Mouse (Mus musculus) c-Kit-positive CD71-negative TER-119-negative erythroid progenitor cells, embryonic 14.5 days (primary cell): ENCODE results near the gene Nudt12.
A peak's percentile ranks its signal among the peaks of the same experiment; 100 is the strongest.

Experiments
- DNase-seq: peaks from one replicate; pipeline ENCODE4 v3.0.0-alpha.2; 2013; ENCODE audit warnings: low read depth

Nudt12 gene

GRCm38 (mm10) chr17:59013091-59013459, at the start of gene Nudt12:
TSS of gene Nudt12 (minus strand) at chr17:59013372.
- no peak for DNase-seq

- no peak for DNase-seq
Measured at GRCm38 (mm10) chr17:59053306-59053705, 40.1 kb upstream of the Nudt12 start.

- DNase-seq: peak; percentile 6
Measured at GRCm38 (mm10) chr17:59039754-59040153, 26.6 kb upstream of the Nudt12 start.

- DNase-seq: no peak
Measured at GRCm38 (mm10) chr17:59033445-59033844, 20.3 kb upstream of the Nudt12 start.

- DNase-seq: no peak
Measured at GRCm38 (mm10) chr17:59026336-59026735, 13.2 kb upstream of the Nudt12 start.

- no peak for DNase-seq
Measured at GRCm38 (mm10) chr17:59024502-59024901, 11.3 kb upstream of the Nudt12 start.

GRCm38 (mm10) chr17:59023971-59024370, 10.8 kb upstream of the Nudt12 start:
- DNase-seq: no peak

GRCm38 (mm10) chr17:59018666-59019065, 5.5 kb upstream of the Nudt12 start:
- DNase-seq: no peak

GRCm38 (mm10) chr17:59012421-59013090, 616 bp downstream of the Nudt12 start:
- DNase-seq: no peak

GRCm38 (mm10) chr17:59011546-59012307, 1.4 kb downstream of the Nudt12 start:
- no peak for DNase-seq

- no peak for DNase-seq
Measured at GRCm38 (mm10) chr17:58991275-58991674, 21.9 kb downstream of the Nudt12 start, which contains the start of gene Pdzph1. TSS of gene Pdzph1 (minus strand) at chr17:58991375.

- DNase-seq: no peak
Measured at GRCm38 (mm10) chr17:58973237-58973636, 39.9 kb downstream of the Nudt12 start.

- DNase-seq: peak; percentile 41
Measured at GRCm38 (mm10) chr17:58959905-58960304, 53.3 kb downstream of the Nudt12 start.

GRCm38 (mm10) chr17:58957055-58957454, 56.1 kb downstream of the Nudt12 start:
- no peak for DNase-seq
